Mouse (Mus musculus) activated CD4-positive, CD25-positive, alpha-beta regulatory T cell, adult 4 months (primary cell): ENCODE measurements around the gene Htt. TPM values are rescaled to one million over a fixed set of nuclear protein-coding genes. Genes with fewer than 3 reads are reported as not detected.

ENCODE experiments used
- ATAC-seq: one replicate; pipeline ENCODE4 v1.8.0; 2017
- polyA plus RNA-seq, 2 experiments: library from polyadenylated mRNA; unstranded; fragments of 100-300 nt; shearing (Covaris generic); gene quantifications; one replicate each; pipeline ENCODE4 v1.2.1; 2017

Htt gene
- polyA plus RNA-seq, 2 experiments from 2014 or later: 12.7 to 17.9 TPM

DNA sequence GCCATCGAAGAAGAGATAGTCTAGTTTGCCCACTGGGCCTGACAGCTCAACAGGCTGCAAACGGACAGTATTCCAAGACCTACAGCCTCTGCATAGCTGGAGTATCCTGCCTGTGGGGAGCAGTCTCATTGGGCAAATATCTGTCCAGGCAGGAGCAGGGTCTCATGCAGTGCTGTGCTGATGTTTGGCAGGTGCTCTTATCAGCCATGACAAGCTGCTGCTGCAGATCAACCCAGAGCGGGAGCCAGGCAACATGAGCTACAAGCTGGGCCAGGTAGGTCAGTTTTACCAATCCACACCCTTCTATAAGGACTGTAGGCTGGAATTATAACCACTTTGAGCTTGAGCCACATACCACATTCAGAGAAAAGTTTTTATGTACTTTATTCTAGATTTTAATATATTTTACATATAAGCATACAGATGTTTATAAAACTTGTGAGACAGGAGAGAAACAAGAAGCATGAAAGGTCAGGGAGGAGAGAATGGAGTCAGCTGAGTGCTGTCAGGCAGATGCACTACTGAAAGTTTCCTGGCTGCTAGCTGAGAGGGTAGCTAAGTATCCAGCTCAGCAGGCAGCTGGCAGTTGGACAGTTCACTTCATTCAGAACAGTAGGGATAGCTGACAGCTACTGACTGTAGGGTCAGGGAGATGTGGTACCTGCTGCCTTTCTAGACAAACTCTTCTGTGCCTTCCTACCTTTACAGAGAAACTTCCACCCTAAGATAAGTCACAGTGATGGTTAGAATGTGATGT, 135.3 kb downstream of the Htt start:
- no peak for ATAC-seq

GRCm38 (mm10) chr5:34899787-34900469, 138.4 kb downstream of the Htt start:
- no peak for ATAC-seq

DNA sequence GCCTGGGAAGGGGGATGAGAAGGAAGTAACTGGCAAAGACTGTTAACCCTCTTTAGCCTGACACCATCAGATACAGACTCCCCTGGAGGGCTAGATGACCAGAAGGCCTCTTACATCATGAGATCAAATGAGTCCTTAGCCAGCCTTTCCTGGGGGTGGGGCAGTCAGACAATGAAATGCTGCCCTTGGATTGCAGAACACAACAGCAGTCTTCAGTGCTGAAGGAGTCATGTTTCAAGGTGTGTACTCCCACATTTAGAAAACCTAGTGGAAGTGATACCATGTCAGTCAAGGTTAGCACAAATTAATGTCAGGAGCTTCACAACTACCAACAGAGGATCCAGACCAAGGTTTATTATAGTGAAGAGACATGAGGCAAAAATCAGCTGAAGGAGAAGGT, 140.8 kb downstream of the Htt start:
- no peak for ATAC-seq

GRCm38 (mm10) chr5:34902811-34903385, 141.4 kb downstream of the Htt start:
- ATAC-seq: no peak

DNA sequence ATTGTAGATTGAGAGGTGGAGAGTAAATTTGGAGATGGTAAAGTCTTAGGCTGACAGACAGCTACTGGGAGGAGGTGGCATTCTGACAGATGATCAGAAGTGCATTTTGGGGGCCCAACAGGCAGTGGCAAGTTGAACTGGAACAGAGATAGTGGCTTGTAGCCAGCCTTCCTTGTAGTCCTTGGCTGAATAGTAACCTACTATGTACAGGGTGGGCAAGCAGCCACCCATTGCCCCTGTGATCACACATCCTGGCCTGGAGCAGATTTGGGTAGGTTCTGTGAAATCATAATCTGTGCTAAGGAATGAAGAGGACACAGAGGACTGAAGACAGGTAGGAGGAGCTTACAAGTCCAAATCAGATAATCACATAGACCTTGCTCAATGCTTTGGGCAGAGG, 142.9 kb downstream of the Htt start:
- no peak for ATAC-seq

GRCm38 (mm10) chr5:34907230-34907629, 145.7 kb downstream of the Htt start:
- no peak for ATAC-seq

DNA sequence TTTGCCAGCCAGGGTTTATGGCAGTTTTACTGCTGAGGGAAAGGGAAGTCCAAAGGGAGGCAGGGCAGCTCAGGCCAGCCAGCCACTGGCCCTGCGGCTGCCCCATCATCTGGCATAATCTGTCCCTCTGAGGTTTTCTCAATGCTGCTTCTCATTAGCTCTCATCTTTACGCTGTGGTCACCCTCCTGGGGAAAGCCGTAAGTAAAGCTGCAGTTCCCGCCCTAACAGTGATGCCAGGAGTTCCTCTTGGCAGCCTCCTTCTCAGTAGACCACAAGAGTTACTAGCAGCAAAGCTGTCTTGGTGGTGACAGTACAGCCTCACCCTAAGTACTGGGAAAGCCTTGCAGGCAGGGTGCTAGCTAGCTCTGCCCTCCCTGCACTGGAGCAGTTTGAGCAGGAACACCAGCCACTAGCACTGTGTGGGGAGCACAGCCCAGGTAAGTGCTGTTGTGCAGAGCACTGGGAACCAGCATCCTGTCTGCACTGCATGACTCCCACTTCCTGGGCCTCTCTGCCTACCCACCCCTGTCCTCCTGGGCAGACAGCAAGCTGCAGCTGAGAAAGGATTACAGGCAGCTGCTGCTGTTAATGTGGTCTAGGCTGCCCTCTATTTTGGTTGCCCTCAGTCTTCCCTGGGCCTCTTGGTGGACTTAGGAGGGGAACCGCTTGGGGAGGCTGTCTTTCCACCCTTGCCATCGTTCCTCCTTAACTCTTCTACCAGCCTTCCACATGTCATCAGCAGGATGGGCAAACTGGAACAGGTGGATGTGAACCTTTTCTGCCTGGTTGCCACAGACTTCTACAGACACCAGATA, 146.6 kb downstream of the Htt start, which contains the start of gene Msantd1:
TSS of gene Msantd1 (plus strand) at position 103 of the 816 bp plus-strand sequence.
- no peak for ATAC-seq

DNA sequence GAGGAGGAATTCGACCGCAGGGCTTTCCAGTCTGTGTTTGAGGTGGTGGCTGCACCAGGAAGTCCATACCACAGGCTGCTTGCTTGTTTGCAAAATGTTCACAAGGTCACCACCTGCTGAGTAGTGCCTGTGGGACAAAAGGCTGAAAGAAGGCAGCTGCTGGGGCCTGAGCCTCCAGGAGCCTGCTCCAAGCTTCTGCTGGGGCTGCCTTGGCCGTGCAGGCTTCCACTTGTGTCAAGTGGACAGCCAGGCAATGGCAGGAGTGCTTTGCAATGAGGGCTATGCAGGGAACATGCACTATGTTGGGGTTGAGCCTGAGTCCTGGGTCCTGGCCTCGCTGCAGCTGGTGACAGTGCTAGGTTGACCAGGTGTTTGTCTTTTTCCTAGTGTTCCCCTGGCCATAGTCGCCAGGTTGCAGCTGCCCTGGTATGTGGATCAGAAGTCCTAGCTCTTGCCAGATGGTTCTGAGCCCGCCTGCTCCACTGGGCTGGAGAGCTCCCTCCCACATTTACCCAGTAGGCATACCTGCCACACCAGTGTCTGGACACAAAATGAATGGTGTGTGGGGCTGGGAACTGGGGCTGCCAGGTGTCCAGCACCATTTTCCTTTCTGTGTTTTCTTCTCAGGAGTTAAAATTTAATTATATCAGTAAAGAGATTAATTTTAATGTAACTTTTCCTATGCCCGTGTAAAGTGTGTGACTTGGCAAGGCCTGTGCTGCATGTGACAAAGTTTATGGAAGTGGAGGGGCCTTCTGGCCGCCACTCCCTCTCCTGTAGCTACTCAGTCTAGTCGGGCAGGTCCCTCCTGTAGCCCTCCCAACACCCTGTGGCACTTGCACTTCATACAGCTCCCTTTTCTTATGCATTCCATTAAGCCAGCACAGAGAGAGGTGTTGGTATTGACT, 147.4 kb downstream of the Htt start:
- ATAC-seq: no peak

- no peak for ATAC-seq
Observed at GRCm38 (mm10) chr5:34909634-34910503, 148.3 kb downstream of the Htt start.

- ATAC-seq: no peak
Observed at GRCm38 (mm10) chr5:34910504-34910815, 148.9 kb downstream of the Htt start.

- peak; percentile 40 for ATAC-seq
Observed at GRCm38 (mm10) chr5:34915801-34916200, 154.3 kb downstream of the Htt start.

DNA sequence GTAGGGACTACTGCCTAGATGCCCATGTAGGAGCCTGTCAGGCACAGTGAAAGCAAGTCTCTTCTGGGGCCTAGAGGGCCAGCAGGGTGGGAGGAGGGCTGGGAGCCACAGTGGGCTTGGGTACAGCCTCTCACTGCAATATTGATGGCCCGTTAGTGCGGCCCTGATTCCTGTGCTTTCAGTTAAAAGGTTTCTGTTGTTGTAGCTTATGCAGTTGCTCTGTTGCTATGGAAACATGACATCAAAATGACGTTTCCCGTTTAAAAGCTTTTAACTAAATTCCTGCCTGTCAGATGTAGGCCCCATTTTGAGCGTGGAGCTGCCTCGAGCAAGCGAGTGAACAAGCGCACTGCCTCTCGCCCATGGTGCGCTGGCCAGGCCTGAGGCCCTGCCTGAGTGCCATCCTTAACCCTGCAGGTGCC, 155.7 kb downstream of the Htt start:
- ATAC-seq: no peak

DNA sequence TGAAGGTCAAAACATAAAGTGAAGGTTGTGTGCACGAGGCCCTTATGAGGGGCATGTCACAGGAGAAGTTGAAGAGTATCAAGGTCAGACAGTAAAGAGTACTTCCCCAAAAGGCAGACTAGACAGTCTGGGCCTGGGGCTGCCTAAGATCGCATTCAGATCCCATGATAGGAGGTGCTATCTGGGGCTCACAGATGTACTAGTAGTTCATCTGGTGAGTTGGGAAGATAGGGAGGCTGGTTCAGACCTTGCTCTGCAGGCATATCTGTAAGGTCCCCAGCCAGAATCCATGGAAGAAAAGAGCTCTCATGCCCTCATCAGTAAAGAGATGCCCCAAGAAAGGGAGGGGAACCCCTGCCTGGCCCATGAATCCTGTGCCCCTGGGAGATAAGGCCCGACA, 157.2 kb downstream of the Htt start:
- no peak for ATAC-seq

GRCm38 (mm10) chr5:34922531-34922930, 161.0 kb downstream of the Htt start:
- no peak for ATAC-seq

DNA sequence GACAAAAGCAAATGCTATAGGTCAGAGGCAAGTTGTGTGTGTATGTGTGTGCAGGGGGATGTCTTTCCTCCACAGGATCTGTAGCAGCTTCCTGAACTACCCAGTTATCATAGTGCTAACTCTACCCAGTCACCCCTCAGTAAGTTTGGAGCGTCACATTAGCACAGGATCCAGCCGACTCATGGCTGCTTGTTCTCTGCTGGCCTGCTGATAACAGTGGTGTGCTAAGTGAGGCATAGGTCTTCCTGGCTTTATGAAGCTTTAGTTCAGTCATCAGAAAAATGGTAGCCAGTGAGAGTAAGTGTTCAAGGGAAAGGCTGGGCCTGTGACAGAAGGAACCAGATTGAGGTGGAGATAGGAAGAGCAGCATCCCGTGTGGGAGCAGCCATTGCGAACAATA, 162.4 kb downstream of the Htt start:
- ATAC-seq: no peak

- no peak for ATAC-seq
Observed at GRCm38 (mm10) chr5:34924519-34924918, 163.0 kb downstream of the Htt start.

DNA sequence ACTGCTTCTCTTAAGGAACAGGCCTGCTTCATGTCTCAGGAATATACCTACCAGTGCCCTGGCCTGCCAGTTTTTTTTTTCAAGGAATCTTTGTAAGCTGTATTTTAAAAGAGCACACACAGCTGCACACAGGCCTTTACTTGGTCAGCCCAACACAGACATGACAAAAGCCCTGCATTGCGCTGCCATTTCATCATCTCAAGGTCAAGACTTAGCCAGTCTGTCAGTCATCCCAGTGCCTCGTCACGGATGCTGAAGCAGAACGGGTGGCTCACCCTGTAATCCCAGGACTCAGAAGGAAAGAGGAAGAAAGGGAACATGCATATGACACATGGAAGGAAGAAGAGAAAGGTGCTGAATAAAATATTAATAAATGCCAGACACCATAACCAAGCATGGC, 166.1 kb downstream of the Htt start:
- no peak for ATAC-seq

DNA sequence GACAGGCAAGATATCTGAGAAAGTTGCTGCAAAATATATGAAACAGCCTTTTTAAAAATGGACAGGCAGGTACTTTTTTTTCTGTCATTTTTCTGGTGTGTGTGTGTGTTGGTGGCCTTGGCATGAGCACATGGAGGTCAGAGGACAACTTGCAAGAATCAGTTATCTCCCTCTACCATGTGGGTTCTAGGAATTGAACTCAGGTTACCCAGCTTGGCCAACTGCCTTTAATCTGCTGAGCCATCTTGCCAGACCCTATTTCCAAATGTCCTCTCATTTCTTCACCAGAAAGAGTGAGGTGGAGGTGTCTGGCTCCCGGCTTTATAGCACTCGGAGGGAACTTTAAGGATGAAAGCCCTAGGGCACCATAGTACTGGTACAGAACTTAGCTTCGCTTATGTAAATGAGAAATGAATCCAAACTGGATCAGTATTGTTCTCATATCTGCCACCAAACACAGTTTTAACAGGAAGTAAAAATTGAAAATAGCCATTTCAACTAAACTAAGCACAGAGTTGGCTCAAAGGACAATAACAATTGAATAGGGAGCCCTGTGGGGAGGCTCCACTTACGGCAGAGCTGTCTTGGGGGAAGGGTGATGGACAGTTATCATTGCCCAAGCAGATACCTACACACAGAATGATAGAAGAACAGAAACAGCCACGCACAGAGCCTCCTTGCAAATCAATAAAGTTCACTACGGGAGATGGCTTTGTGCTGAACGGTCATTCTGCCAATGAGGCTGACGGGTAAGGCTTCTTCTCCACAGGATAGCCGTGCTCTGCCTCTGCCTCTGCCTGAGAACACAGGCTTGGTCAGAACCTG, 168.8 kb downstream of the Htt start:
- no peak for ATAC-seq

- no peak for ATAC-seq
Observed at GRCm38 (mm10) chr5:34931091-34931490, 169.6 kb downstream of the Htt start.
